Mouse (Mus musculus): ENCODE measurements at regions not wholly inside any gene's neighbourhood (a gene's known extent, or its start where the extent isn't known, plus 50 kb on each side); places are given as distances from the start of the nearest gene placed in this dataset.
"Not testable (repeated sequence)": the region's sequence is repeated elsewhere in the genome, so short reads cannot be mapped to it uniquely, and the experiment has no call there.

GRCm38 (mm10) chr10:96372616-96373346, 236.4 kb downstream of the Gm5426 start:
- DNase-seq (ENCODE audit: low spot score) = peak; percentile 45

GRCm38 (mm10) chr10:96373481-96373880, 237.1 kb downstream of the Gm5426 start:
- DNase-seq (ENCODE audit: low spot score) = no peak

GRCm38 (mm10) chr10:96374293-96375069, 238.1 kb downstream of the Gm5426 start:
- DNase-seq (ENCODE audit: low spot score) = no peak

- DNase-seq (ENCODE audit: low spot score) = no peak
These were observed 238.7 kb downstream of the Gm5426 start for GRCm38 (mm10) chr10:96375070-96375447.

- DNase-seq (ENCODE audit: low spot score) = no peak
These were observed 239.3 kb upstream of the Btg1 start for GRCm38 (mm10) chr10:96377549-96377948.

- no peak for DNase-seq (ENCODE audit: low spot score)
These were observed 237.6 kb upstream of the Btg1 start for GRCm38 (mm10) chr10:96379016-96379771.

- DNase-seq (ENCODE audit: low spot score) = no peak
These were observed 235.1 kb upstream of the Btg1 start for GRCm38 (mm10) chr10:96381664-96382063.

- DNase-seq (ENCODE audit: low spot score) = peak; percentile 35
These were observed 225.1 kb upstream of the Btg1 start for GRCm38 (mm10) chr10:96391748-96392147.

GRCm38 (mm10) chr10:96392836-96393235, 224.0 kb upstream of the Btg1 start:
- DNase-seq (ENCODE audit: low spot score) = no peak

GRCm38 (mm10) chr10:96394210-96394609, 222.6 kb upstream of the Btg1 start:
- no peak for DNase-seq (ENCODE audit: low spot score)

- DNase-seq (ENCODE audit: low spot score) = no peak
These were observed 221.8 kb upstream of the Btg1 start for GRCm38 (mm10) chr10:96395017-96395416.

GRCm38 (mm10) chr10:96397931-96398561, 218.8 kb upstream of the Btg1 start:
- no peak for DNase-seq (ENCODE audit: low spot score)

GRCm38 (mm10) chr10:96398562-96399288, 218.1 kb upstream of the Btg1 start:
- DNase-seq (ENCODE audit: low spot score) = no peak

GRCm38 (mm10) chr10:96399636-96400400, 217.0 kb upstream of the Btg1 start:
- DNase-seq (ENCODE audit: low spot score) = peak; percentile 57

GRCm38 (mm10) chr10:96400793-96401192, 216.0 kb upstream of the Btg1 start:
- no peak for DNase-seq (ENCODE audit: low spot score)

- DNase-seq (ENCODE audit: low spot score) = no peak
These were observed 210.5 kb upstream of the Btg1 start for GRCm38 (mm10) chr10:96406306-96406705.

GRCm38 (mm10) chr10:96407846-96408245, 209.0 kb upstream of the Btg1 start:
- DNase-seq (ENCODE audit: low spot score) = no peak

GRCm38 (mm10) chr10:96408250-96408649, 208.6 kb upstream of the Btg1 start:
- DNase-seq (ENCODE audit: low spot score) = peak; percentile 14

GRCm38 (mm10) chr10:96410028-96410427, 206.8 kb upstream of the Btg1 start:
- DNase-seq (ENCODE audit: low spot score) = no peak

GRCm38 (mm10) chr10:96414807-96415206, 202.0 kb upstream of the Btg1 start:
- no peak for DNase-seq (ENCODE audit: low spot score)

GRCm38 (mm10) chr10:96421506-96421905, 195.3 kb upstream of the Btg1 start:
- not testable (repeated sequence) for DNase-seq (ENCODE audit: low spot score)
